Mouse (Mus musculus) adrenal gland (tissue): ENCODE data around the gene Haspin.

Experiments used
- intact Hi-C: fragments of 180-260 bp; cut with DNase I; formaldehyde crosslinking; loops from one replicate; pipeline ENCODE4 v1.15.1; 2025

Haspin gene

DNA sequence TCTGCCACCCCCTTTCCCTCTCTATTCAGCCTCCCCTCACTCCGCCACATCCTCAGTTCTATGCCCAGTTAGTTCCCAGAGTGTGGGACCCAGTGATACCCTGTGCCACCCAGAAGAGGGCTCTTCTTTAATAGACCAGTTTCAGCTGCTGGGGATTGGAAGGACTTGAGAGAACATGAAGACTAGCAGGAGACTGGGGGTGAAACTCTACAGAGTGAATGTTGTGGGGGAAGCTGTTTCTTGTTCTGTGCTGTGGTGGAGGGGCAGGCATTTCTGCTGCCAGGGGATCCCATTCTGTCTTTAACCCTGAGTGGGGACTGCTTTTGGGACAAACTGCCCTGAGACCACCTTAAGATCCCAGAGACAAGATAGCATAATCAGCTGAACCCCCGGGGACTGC lies 47.3 kb downstream of the Haspin start:
- intact Hi-C loops: no loop called here

- intact Hi-C loops: no loop called here
These were observed 47.8 kb downstream of the Haspin start, which contains the start of gene Itgae for GRCm38 (mm10) chr11:73090283-73090682. Itgae (plus strand) TSS chr11:73090583.

DNA sequence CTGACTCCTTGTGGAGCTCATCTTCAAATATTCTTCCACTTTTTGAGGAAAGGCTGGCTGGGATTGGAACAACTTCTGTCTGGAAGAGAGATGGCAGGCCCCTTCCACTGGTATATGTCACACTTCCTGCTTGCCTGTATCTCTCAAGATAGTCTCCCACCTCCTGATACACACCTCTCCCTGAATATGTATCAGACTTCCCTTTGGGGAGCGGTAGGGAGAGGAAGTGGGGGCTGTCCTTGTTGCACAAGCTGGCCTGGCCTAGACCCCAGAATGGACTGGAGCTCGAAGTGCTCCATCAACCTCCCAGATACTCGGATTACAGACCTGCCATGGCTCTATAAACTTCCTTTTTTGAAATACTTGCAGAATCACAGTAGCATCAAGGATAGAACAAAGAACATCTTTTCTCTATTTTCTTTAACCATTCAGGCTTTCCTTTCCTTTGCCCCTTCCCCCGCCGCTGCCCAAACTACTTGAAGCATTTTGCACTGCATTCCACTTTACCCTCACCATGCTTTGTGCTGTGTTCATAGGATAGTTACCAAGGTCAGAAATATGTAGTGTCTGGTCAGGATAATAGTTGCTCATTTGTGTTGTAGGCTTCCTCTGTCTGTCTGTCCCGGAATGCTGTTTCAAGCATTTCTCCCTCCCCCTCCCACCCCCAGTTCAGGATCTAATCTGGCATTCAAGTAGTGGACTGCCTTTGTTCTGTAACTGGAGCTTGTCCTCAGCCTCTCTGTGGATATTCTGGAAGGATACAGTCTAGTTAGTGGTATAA lies 50.2 kb downstream of the Haspin start:
- intact Hi-C loops: no loop called here
